Mouse (Mus musculus) cerebellum, adult 18-20 months (tissue): ENCODE measurements around the gene Arhgef7.

Experiments used
- DNase-seq, 2 experiments: peaks; one replicate each; pipeline ENCODE4 v3.0.0; 2021

The Arhgef7 gene

GRCm38 (mm10) chr8:11727651-11728481, at the start of gene Arhgef7:
Gene Arhgef7 (plus strand): TSS chr8:11727721.
- DNase-seq, result peak; percentile 85 to 91

- no peak for DNase-seq
These were observed 43.0 kb upstream of the Arhgef7 start for GRCm38 (mm10) chr8:11684558-11684957.

GRCm38 (mm10) chr8:11687251-11687650, 40.3 kb upstream of the Arhgef7 start:
- DNase-seq, result no peak

- no peak for DNase-seq
These were observed 37.6 kb upstream of the Arhgef7 start for GRCm38 (mm10) chr8:11689945-11690344.

GRCm38 (mm10) chr8:11691284-11691683, 36.2 kb upstream of the Arhgef7 start:
- DNase-seq, result no peak

GRCm38 (mm10) chr8:11691761-11692160, 35.8 kb upstream of the Arhgef7 start:
- DNase-seq, result no peak

- DNase-seq, result no peak
These were observed 35.1 kb upstream of the Arhgef7 start for GRCm38 (mm10) chr8:11692455-11692854.

- DNase-seq, result no peak
These were observed 33.5 kb upstream of the Arhgef7 start for GRCm38 (mm10) chr8:11693972-11694371.

- no peak for DNase-seq
These were observed 31.3 kb upstream of the Arhgef7 start for GRCm38 (mm10) chr8:11696176-11696575.

GRCm38 (mm10) chr8:11697467-11697866, 30.1 kb upstream of the Arhgef7 start:
- DNase-seq, result no peak

GRCm38 (mm10) chr8:11699442-11700001, 28.0 kb upstream of the Arhgef7 start:
- no peak for DNase-seq

- DNase-seq, result peak; percentile 77 to 81
These were observed 27.2 kb upstream of the Arhgef7 start for GRCm38 (mm10) chr8:11700060-11701032.

- DNase-seq, result no peak
These were observed 26.5 kb upstream of the Arhgef7 start, which contains the start of gene 1700016D06Rik for GRCm38 (mm10) chr8:11701033-11701362. Gene 1700016D06Rik (minus strand): TSS chr8:11701063.

- DNase-seq, result no peak
These were observed 26.1 kb upstream of the Arhgef7 start for GRCm38 (mm10) chr8:11701428-11701827.

- no peak for DNase-seq
These were observed 23.7 kb upstream of the Arhgef7 start for GRCm38 (mm10) chr8:11703789-11704188.

- DNase-seq, result no peak
These were observed 22.7 kb upstream of the Arhgef7 start for GRCm38 (mm10) chr8:11704716-11705420.

GRCm38 (mm10) chr8:11705818-11706217, 21.7 kb upstream of the Arhgef7 start:
- DNase-seq, result no peak

GRCm38 (mm10) chr8:11707701-11708100, 19.8 kb upstream of the Arhgef7 start:
- DNase-seq, result no peak

GRCm38 (mm10) chr8:11708815-11709214, 18.7 kb upstream of the Arhgef7 start:
- DNase-seq, result no peak

- no peak for DNase-seq
These were observed 18.0 kb upstream of the Arhgef7 start for GRCm38 (mm10) chr8:11709542-11709941.

GRCm38 (mm10) chr8:11710415-11710814, 17.1 kb upstream of the Arhgef7 start:
- DNase-seq, result no peak

GRCm38 (mm10) chr8:11712244-11712643, 15.3 kb upstream of the Arhgef7 start:
- DNase-seq, result no peak

- DNase-seq, result no peak
These were observed 10.3 kb upstream of the Arhgef7 start for GRCm38 (mm10) chr8:11717194-11717593.
